Mouse (Mus musculus) neutrophil, adult 5-6 weeks (primary cell): ENCODE data around the gene Aoc3. TPM values are rescaled to one million over a fixed set of nuclear protein-coding genes. Genes with fewer than 3 reads are reported as not detected.
"Not testable (repeated sequence)": the region's sequence is repeated elsewhere in the genome, so short reads cannot be mapped to it uniquely, and the experiment has no call there.

Experiments
- ATAC-seq: fragments of 151-379, 151-347 bp; 2 replicates; pipeline ENCODE4 v1.8.0; 2017; ENCODE audit warnings: mild to moderate bottlenecking, moderate TSS enrichment; ENCODE audit not compliant: insufficient number of reproducible peaks, poor library complexity, low FRiP score, severe bottlenecking; ENCODE audit errors: extremely low read depth
- total RNA-seq: library from RNA; stranded (forward); fragments of 200-1000 nt; gene quantifications from 2 replicates; pipeline ENCODE4 v1.2.3, GENCODE M21; 2017

Gene Aoc3
- total RNA-seq, 1 experiment from 2014 or later, result not detected

DNA sequence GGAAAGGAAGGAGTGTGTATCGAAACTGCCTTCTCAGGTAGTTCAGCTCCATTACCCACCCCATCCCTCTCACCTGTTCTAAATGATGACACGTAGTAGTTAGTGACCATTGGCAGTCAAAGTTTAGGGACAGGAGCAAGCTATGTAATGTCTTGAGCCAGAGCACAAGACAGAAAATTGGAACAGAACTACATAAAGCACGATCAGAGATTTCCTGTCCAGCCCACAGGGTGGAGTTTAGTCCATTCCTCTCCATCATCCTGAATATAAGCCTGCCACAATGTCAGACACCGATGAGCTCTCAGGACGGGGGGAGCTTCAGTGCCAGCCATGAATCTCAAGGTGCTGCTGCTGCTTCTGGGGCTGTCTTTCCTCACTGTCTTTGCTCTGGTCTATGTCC lies 5.6 kb upstream of the Aoc3 start, which contains the start of gene Aoc2:
Gene Aoc2 (plus strand): TSS at position 301 of the 400 bp plus-strand sequence.
- no peak for ATAC-seq

DNA sequence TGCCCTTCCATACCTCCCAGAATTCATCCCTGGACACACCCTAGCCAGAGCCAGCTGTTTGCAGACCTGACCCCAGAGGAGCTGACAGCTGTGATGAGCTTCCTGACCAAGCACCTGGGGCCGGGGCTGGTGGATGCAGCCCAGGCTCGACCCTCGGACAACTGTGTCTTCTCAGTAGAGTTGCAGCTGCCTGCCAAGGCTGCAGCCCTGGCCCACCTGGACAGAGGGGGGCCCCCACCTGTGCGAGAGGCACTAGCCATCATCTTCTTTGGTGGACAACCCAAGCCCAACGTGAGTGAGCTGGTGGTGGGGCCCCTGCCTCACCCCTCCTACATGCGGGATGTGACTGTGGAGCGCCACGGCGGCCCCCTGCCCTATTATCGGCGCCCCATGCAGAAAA lies 5.2 kb upstream of the Aoc3 start:
- not testable (repeated sequence) for ATAC-seq

DNA sequence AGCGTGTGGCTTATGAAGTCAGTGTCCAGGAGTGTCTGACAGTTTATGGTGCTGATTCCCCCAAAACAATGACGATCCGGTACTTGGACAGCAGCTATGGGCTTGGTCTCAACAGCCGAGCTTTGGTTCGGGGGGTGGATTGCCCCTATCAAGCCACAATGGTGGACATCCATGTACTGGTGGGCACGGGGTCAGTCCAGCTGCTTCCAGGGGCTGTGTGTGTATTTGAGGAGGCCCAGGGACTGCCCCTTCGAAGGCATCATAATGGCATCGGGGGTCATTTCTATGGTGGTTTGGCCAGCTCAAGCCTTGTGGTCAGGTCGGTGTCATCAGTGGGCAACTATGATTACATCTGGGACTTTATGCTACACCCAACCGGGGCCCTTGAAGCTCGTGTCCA lies 4.3 kb upstream of the Aoc3 start:
- no peak for ATAC-seq

DNA sequence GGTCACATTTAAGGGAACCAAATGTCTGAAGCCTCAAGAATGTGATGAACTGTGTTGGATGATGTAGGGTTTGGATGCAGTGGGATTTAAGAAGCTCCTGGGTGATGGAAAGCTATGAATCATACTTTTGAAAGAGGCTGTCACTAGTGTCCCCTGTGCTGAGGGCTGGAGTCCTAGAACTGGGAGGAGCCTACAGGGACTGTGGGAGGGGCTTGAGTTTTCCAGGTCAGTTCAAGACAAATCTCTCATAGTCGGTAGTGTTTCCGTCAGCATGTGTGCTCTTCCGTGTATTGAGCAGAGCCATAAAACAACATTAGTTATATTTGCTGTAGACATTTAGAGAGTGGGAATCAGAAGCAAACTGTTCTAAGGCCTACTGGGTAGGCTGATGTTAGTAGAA lies 3.1 kb upstream of the Aoc3 start:
- ATAC-seq, result no peak

DNA sequence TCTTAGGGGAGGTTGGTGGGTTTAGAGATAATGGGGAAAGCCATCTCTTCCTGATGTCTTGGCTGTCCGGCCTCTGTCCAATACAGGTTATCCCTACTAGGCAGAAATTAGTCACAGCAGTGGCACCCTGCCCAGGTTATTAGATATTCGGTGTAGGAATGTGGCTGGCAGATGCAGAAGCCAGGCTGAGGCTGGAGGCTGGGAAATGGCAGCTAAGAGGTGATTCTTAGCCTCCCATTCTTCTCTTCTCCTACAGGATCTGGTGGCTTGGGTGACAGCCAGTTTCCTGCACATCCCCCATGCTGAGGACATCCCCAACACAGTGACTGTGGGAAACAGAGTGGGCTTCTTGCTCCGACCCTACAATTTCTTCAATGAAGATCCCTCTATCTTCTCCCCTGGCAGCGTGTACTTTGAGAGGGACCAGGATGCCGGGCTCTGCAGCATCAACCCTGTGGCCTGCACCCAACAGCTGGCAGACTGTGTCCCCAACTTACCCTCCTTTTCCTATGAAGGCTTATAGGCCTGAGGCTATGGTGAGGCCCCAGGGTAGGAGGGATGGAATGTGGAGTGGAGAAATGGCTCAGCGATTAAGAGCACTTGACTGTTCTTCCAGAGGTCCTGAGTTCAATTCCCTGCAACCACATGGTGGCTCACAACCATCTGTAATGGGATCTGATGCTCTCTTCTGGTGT lies 1.3 kb upstream of the Aoc3 start:
- ATAC-seq, result no peak

DNA sequence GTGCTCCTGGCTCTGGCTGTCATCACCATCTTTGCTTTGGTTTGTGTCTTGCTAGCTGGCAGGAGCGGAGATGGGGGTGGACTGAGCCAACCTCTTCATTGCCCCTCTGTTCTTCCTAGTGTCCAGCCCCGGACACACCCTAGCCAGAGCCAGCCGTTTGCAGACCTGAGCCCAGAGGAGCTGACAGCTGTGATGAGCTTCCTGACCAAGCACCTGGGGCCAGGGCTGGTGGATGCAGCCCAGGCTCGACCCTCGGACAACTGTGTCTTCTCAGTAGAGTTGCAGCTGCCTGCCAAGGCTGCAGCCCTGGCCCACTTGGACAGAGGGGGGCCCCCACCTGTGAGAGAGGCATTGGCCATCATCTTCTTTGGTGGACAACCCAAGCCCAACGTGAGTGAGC lies 556 bp downstream of the Aoc3 start:
- not testable (repeated sequence) for ATAC-seq

DNA sequence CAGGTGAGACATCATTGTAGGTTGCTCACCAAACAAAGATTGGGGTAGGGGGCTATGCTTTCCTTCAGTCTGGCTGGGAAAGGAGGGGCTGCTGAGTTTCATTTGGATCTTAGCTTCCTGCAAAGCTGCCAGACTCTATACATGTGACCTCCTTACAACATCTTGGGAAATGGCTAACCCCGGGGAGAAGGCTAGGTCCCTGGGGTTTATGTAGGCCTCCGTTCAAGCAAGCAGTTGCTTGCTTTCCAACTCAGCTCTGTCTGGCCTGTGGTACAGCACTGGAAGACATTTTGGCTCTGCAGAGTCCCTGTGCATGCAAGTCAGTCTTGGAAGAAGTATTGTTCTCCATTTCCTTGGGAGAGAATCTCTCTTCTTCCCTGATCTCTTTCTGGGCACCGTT lies 2.1 kb downstream of the Aoc3 start:
- no peak for ATAC-seq

DNA sequence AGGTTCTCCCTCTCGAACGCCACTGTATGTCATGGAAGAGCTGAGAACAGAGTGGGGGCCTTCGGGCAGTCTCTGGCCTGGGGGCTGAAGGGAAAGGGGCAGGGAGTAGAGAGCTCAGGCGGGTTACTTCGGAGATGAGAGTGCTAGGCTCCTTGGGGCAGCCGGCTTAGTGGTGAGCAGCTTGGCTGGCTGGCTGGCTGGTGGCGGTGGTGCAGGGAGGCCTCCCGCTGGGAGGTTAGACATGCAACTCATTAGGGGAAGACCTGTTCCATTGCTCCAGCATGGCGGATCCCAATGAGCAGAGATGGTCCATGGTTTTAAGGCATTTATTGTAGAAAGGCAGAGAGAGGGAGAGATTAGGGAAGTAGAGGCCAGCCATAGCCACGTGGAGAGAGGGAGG lies 3.6 kb downstream of the Aoc3 start:
- ATAC-seq, result no peak

DNA sequence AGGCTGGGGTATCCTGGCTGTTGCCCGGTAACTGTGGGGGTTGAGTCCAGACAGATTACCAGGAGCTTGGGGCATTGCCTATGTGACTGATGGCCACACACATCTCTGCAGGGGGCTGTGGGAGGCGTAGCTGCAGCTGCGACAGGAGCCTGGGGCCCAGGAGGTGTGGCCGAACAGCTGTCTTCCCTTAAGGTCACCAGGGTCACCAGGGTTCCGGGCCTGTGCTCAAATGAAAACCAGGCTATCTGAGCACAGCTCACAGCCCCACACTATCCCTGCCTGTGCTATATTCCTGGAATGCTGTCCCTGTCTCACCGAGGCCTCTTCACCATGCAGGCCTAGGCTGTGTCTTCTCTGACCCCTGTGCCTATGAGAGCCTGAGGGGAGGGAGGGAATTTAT lies 4.1 kb downstream of the Aoc3 start:
- ATAC-seq, result no peak

DNA sequence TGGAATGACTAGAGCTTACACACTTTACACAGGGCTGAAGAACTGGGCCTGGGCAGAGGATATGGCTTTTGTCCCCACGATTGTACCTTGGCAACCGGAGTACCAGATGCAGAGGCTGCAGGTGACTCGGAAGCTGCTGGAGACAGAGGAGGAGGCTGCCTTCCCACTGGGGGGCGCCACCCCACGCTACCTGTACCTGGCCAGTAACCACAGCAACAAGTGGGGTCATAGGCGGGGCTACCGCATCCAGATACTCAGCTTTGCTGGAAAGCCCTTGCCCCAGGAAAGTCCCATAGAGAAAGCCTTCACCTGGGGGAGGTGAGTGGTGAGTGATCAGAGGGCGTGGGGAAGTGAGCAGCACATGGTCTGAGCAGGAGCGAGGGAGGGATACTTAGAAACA lies 5.3 kb downstream of the Aoc3 start:
- ATAC-seq, result no peak

DNA sequence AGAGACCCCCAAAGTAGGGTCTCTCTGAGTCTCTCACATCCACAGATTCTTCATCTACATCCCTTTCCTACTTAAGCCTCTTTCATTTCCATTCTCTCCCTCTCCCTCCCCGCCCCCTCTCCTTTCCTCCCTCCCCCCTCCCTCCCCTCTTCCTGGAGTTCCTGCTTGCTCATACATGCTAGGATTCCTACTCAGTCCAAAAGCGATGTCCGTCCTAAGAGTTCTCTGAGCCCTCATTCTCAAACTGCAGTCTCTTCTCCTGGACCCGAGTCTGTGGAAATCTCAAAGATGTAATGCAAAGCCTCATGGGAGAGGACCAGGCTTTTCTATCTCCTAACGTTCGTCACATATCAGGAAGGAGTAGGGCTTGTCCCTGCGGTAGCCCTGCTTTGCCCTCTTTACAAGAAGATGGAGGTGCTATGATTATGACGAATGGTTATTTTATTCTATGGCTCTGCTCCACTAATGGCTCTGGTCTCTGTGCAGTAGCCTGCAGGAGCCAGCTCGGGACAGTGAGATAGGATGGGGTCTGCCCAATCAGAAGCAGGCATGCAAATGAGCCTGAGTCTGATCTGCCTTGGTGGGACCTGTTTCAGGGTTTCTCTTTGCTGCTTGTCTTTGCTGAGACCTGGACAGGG lies 7.8 kb downstream of the Aoc3 start:
- ATAC-seq, result no peak

DNA sequence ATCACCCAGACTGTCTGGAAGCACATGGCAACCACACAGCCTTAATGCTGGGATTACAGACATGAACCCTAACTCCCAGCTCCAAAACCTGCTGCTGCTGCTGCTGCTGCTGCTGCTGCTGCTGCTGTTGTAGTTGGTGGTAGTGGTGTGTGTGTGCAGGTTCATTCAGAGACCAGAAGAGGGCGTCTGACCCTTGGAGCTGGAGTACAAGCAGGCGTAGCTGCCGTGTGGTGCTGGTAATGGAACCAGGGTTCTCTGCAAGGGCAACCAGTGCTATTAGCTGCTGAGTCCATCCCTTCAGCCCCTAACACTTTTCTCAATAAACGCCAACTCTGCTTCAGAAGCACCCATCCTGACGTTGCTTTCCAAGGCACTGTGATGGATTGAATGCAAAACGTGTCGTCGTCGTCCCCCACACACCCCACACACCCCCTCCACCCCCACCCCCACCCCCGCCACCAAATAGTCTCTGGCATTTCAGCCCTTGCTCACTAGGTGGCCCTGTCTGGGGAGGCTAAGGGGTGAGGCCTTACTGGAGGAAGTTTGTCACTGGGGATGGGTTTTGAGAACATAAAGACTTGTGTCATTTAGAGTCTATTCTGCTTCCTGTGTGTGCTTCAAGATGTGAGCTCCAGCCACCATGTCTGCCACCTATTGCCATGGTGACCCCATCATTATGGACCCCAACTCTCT lies 16.8 kb downstream of the Aoc3 start:
- no peak for ATAC-seq

DNA sequence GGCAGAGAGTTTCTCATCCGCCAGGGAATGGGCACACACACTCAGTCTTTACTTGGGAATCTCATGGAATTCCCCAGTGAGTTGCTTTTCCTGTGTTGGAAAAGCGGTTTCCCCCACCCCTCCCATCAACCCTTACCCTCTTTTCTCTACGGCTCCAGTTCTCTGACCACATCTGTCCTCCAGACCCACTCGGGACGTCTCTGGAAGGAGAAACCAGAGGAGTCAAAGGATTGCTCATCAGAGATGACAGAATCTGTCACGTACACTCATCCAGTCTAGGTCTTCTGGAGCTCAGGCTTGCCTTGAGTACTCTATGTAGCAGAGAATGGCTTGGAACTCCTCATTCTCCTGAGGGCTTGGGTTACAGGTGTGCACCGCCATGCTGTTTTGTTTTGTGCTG lies 18.4 kb downstream of the Aoc3 start:
- no peak for ATAC-seq

DNA sequence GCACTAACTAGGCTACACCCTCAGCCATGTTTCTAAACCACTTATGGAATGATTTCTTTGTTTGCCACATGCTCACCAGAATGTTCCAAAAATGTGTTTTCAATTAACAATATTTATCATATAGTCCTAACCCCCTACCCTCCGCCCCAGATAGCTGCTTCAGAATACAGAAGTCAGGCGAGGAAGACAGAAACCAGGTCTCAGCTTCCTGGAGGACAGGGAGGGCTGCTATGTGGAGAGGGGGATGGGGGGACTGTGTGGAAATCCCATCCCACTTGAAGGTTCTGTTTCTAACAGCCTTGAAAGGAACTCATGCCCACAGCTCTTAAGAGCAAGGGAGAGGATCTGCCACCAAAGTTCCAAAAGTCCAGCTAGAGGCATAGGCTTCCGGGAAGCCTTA lies 18.8 kb downstream of the Aoc3 start:
- no peak for ATAC-seq

DNA sequence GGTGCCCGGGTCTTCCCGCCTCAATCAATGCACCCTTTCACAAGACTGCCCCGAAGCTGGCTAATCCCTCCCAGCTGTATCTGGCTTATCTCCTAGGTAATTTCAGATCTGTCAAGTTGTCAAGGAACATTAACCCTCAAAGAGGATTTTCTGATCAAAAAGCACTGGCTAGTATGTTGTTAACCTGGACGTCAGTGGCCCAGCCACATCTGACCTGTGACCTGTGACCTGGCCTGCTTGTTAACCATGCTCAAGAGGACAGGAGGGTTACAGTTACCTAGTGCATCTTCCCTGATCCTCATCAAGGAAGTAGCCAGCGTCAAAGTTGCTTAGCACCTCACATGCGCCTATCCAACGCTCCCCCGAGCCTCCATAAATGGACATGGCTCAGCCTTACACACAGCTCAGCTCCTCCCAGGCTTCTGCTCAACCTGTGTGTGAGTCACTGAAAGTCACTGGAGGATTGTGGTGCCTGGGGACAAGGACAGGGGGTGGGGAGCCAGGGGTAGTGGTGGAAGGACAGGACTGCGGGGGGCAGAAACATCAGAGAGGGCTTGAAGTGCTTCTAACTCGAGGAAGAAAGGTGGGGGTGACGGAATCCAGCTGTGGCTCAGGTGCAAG lies 20.8 kb downstream of the Aoc3 start:
- no peak for ATAC-seq

DNA sequence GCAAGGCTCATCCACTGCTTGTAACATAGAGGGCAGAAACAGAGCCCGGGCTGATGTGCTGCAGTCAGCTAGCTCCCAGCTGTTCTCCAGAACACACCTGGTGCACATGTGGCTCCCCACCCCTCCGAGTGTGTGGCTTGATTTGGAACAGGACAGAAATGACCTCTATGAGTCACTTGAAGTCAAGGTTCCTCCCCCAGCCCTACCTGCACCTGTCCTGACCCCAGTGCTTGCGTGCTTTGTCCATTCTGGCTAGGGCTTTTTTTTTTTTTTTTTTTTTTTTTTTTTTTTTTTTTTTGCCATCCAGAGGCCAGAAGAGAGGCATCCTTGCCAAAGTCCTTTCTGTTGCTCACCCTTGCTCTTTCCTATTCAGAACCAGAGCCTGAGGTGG lies 21.3 kb downstream of the Aoc3 start:
- ATAC-seq, result no peak

DNA sequence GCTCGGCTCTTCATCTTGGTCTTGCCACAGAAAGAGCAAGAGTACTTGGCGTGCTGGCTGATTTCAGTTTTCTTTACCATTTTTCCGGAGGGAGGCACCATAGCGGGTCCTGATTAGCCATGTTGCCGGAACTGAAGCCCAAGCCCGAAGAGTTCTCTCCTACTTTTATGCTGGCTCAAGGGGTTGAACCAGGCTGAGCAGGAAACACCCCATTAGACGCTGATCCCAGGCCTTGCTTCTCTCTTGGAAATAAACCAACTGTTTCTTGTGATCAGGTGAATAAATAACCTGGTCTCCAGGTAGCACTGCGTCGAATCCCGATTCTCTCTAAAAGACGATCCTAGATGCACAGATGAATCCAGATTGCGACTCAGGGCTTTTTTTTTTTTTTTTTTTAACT lies 23.0 kb downstream of the Aoc3 start:
- no peak for ATAC-seq

DNA sequence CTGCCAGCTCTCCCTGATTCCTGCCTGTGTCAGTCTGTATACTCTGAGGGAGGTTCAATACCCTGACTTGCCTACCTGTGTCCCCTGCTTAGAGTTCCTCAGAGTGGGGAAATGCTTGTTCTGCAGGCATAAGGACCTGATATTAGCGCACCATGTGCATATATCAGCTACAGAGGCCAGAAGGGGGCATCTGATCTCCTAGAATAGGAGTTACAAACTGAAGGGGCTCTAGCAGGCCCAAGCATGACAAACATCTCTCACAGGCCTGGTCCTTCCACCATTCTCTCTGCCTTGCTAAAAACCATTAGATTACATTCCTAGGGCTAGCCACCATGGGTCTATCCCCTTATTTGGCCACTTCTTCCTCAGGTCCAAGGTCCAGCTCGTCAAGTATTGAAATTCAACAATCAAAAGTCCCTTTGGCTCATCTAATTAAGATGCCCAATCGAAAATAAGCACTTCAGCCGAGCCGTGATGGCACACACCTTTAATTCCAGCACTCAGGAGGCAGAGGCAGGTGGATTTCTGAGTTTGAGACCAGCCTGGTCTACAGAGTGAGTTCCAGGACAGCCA lies 24.1 kb downstream of the Aoc3 start:
- no peak for ATAC-seq

DNA sequence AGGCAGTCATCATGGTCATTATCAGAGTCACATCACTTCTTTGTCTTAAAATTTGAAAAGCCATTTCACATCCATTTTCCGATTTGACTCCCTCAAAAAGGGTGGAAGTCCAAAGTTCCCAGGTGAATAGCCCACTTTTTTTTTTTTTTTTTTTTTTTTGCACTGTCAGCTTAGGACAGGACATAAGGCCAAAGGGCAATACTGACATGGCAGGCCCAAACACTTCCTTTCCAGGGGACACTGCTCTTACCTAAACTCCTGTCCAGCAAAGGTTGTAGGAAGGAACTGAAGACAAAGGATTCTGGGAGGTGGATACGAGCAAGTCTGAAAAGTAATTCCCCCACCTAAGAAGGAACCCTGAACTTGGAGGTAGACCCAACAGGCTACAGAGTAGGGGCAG lies 25.5 kb downstream of the Aoc3 start:
- ATAC-seq, result no peak
